Mouse (Mus musculus) urinary bladder, postnatal 36 days (tissue): Measurements from ENCODE around the gene Sox10.

Experiments
- DNase-seq, 2 experiments: peaks; one replicate each; pipeline ENCODE4 v3.0.0; 2022; ENCODE audit warnings: low spot score in 2 of 2, mixed read lengths in 1 of 2

Gene Sox10

GRCm38 (mm10) chr15:79165140-79165539 is at the start of gene Sox10:
TSS of gene Sox10 (minus strand) at chr15:79165240.
- no peak for DNase-seq

- DNase-seq: no peak
Observed at GRCm38 (mm10) chr15:79213591-79213990, 48.6 kb upstream of the Sox10 start.

GRCm38 (mm10) chr15:79212750-79213446 is 47.9 kb upstream of the Sox10 start:
- no peak for DNase-seq

- no peak for DNase-seq
Observed at GRCm38 (mm10) chr15:79210357-79210756, 45.3 kb upstream of the Sox10 start.

- no peak for DNase-seq
Observed at GRCm38 (mm10) chr15:79208758-79209439, 43.9 kb upstream of the Sox10 start.

- DNase-seq: no peak
Observed at GRCm38 (mm10) chr15:79208211-79208610, 43.2 kb upstream of the Sox10 start.

- no peak for DNase-seq
Observed at GRCm38 (mm10) chr15:79202575-79202974, 37.5 kb upstream of the Sox10 start.

- DNase-seq: no peak
Observed at GRCm38 (mm10) chr15:79201491-79202150, 36.6 kb upstream of the Sox10 start.

GRCm38 (mm10) chr15:79199390-79199976 is 34.4 kb upstream of the Sox10 start:
- no peak for DNase-seq

GRCm38 (mm10) chr15:79195492-79195891 is 30.5 kb upstream of the Sox10 start:
- DNase-seq: peak in 1 of 2 experiments; percentile 17

GRCm38 (mm10) chr15:79194946-79195345 is 29.9 kb upstream of the Sox10 start:
- no peak for DNase-seq

- DNase-seq: no peak
Observed at GRCm38 (mm10) chr15:79194048-79194447, 29.0 kb upstream of the Sox10 start.

GRCm38 (mm10) chr15:79192885-79193845 is 28.1 kb upstream of the Sox10 start:
- peak; percentile 13 to 19 for DNase-seq

GRCm38 (mm10) chr15:79192450-79192849 is 27.4 kb upstream of the Sox10 start:
- DNase-seq: no peak

GRCm38 (mm10) chr15:79191426-79191825 is 26.4 kb upstream of the Sox10 start:
- no peak for DNase-seq

GRCm38 (mm10) chr15:79187819-79188218 is 22.8 kb upstream of the Sox10 start:
- no peak for DNase-seq

- DNase-seq: no peak
Observed at GRCm38 (mm10) chr15:79185213-79185612, 20.2 kb upstream of the Sox10 start.

GRCm38 (mm10) chr15:79176905-79177304 is 11.9 kb upstream of the Sox10 start:
- DNase-seq: no peak

GRCm38 (mm10) chr15:79166712-79167111 is 1.7 kb upstream of the Sox10 start:
- no peak for DNase-seq

GRCm38 (mm10) chr15:79164251-79164650 is 789 bp downstream of the Sox10 start:
- no peak for DNase-seq

GRCm38 (mm10) chr15:79162822-79163221 is 2.2 kb downstream of the Sox10 start:
- DNase-seq: no peak
